Mouse (Mus musculus): Measurements from ENCODE around the gene Mrpl49.
A peak's percentile ranks its signal among the peaks of the same experiment; 100 is the strongest.

Gene Mrpl49

GRCm38 (mm10) chr19:6057313-6058096, at the start of gene Mrpl49, which contains the start of gene Fau:
Gene Mrpl49, minus strand, starts transcription at chr19:6057785.
Gene Fau, plus strand, starts transcription at chr19:6057844.
- DNase-seq (ENCODE audit: extremely low read depth, low read depth, low spot score) = no peak

GRCm38 (mm10) chr19:6105586-6105985, 48.0 kb upstream of the Mrpl49 start, which contains the start of gene Naaladl1:
Gene Naaladl1, plus strand, starts transcription at chr19:6105782.
- DNase-seq (ENCODE audit: extremely low read depth, low read depth, low spot score) = no peak

- DNase-seq (ENCODE audit: extremely low read depth, low read depth, low spot score) = no peak
Observed at GRCm38 (mm10) chr19:6104476-6104875, 46.9 kb upstream of the Mrpl49 start.

GRCm38 (mm10) chr19:6102169-6102853, 44.7 kb upstream of the Mrpl49 start:
- DNase-seq (ENCODE audit: extremely low read depth, low read depth, low spot score) = no peak

- DNase-seq (ENCODE audit: extremely low read depth, low read depth, low spot score) = no peak
Observed at GRCm38 (mm10) chr19:6101186-6101585, 43.6 kb upstream of the Mrpl49 start.

GRCm38 (mm10) chr19:6097847-6098246, 40.3 kb upstream of the Mrpl49 start:
- no peak for DNase-seq (ENCODE audit: extremely low read depth, low read depth, low spot score)

- DNase-seq (ENCODE audit: extremely low read depth, low read depth, low spot score) = no peak
Observed at GRCm38 (mm10) chr19:6094119-6094518, 36.5 kb upstream of the Mrpl49 start, which contains the start of gene AC131692.1. Gene AC131692.1, plus strand, starts transcription at chr19:6094419.

GRCm38 (mm10) chr19:6088841-6089240, 31.3 kb upstream of the Mrpl49 start:
- DNase-seq (ENCODE audit: extremely low read depth, low read depth, low spot score) = no peak

GRCm38 (mm10) chr19:6085417-6085879, 27.9 kb upstream of the Mrpl49 start:
- no peak for DNase-seq (ENCODE audit: extremely low read depth, low read depth, low spot score)

GRCm38 (mm10) chr19:6084478-6085248, 27.1 kb upstream of the Mrpl49 start, which contains the start of the genes Zfpl1 and Cdca5:
Gene Zfpl1, minus strand, starts transcription at chr19:6084956.
Gene Cdca5, plus strand, starts transcription at chr19:6084983.
- DNase-seq (ENCODE audit: extremely low read depth, low read depth, low spot score) = peak; percentile 77

GRCm38 (mm10) chr19:6082156-6082555, 24.6 kb upstream of the Mrpl49 start, which contains the start of gene Gm28374:
Gene Gm28374, minus strand, starts transcription at chr19:6082256.
- DNase-seq (ENCODE audit: extremely low read depth, low read depth, low spot score) = no peak

- DNase-seq (ENCODE audit: extremely low read depth, low read depth, low spot score) = no peak
Observed at GRCm38 (mm10) chr19:6079983-6080480, 22.4 kb upstream of the Mrpl49 start, which contains the start of gene Tmem262. Gene Tmem262, plus strand, starts transcription at chr19:6080033.

GRCm38 (mm10) chr19:6076564-6077393, 19.2 kb upstream of the Mrpl49 start, which contains the start of gene Vps51:
Gene Vps51, minus strand, starts transcription at chr19:6077231.
- DNase-seq (ENCODE audit: extremely low read depth, low read depth, low spot score) = no peak

- DNase-seq (ENCODE audit: extremely low read depth, low read depth, low spot score) = no peak
Observed at GRCm38 (mm10) chr19:6073889-6074288, 16.3 kb upstream of the Mrpl49 start.

- no peak for DNase-seq (ENCODE audit: extremely low read depth, low read depth, low spot score)
Observed at GRCm38 (mm10) chr19:6071261-6071660, 13.7 kb upstream of the Mrpl49 start.

- DNase-seq (ENCODE audit: extremely low read depth, low read depth, low spot score) = no peak
Observed at GRCm38 (mm10) chr19:6070571-6071250, 13.1 kb upstream of the Mrpl49 start.

GRCm38 (mm10) chr19:6069851-6070250, 12.3 kb upstream of the Mrpl49 start:
- no peak for DNase-seq (ENCODE audit: extremely low read depth, low read depth, low spot score)

- DNase-seq (ENCODE audit: extremely low read depth, low read depth, low spot score) = no peak
Observed at GRCm38 (mm10) chr19:6068951-6069350, 11.4 kb upstream of the Mrpl49 start.
